Mouse (Mus musculus) heart, adult 18-20 months (tissue): Measurements from ENCODE around the gene Scgb1b19. TPM values are rescaled to one million over a fixed set of nuclear protein-coding genes. Genes with fewer than 3 reads are reported as not detected.
"Not testable (repeated sequence)": the region's sequence is repeated elsewhere in the genome, so short reads cannot be mapped to it uniquely, and the experiment has no call there.

Experiments used
- DNase-seq, 2 experiments: peaks; one replicate each; pipeline ENCODE4 v3.0.0; 2021 to 2022; ENCODE audit warnings: mixed read lengths in 1 of 2
- long read RNA-seq, 2 experiments: library from polyadenylated mRNA; stranded (forward); transcript quantifications; one replicate each; pipeline ENCODE4 v2.0.0; 2021
- total RNA-seq, 2 experiments: library from RNA; stranded (reverse); gene quantifications; 2 replicates each; pipeline ENCODE4 v1.2.3; 2021

Gene Scgb1b19
- total RNA-seq, result not detected
- long read RNA-seq, experiment 1, result 0 reads
- long read RNA-seq, experiment 2, result 0 reads

- DNase-seq, result not testable (repeated sequence)
Observed at GRCm38 (mm10) chr7:33286991-33287390, at the start of gene Scgb1b19. Gene Scgb1b19 (plus strand): TSS chr7:33287291.

- not testable (repeated sequence) for DNase-seq
Observed at GRCm38 (mm10) chr7:33280238-33280637, 6.9 kb upstream of the Scgb1b19 start, which contains the start of gene Scgb2b19. Gene Scgb2b19 (minus strand): TSS chr7:33280338.

Other genes with a start within 250 kb of the Scgb1b19 start
- gene Scgb2b17, start 230.7 kb upstream of the Scgb1b19 start, total RNA-seq, result not detected
- not detected for gene Scgb1b17, start 223.8 kb upstream of the Scgb1b19 start, total RNA-seq
- not detected for gene Scgb2b18, start 113.4 kb upstream of the Scgb1b19 start, total RNA-seq
- not detected for gene Scgb1b18, start 101.7 kb upstream of the Scgb1b19 start, total RNA-seq
- gene Scgb2b19, start 7.0 kb upstream of the Scgb1b19 start, total RNA-seq, result not detected
- gene Scgb2b20, start 79.0 kb downstream of the Scgb1b19 start, total RNA-seq, result not detected
- gene Scgb1b20, start 85.9 kb downstream of the Scgb1b19 start, total RNA-seq, result not detected
- not detected for gene Scgb2b21, start 233.2 kb downstream of the Scgb1b19 start, total RNA-seq